Mouse (Mus musculus): Measurements from ENCODE around the gene Slc36a2. TPM values are rescaled to one million over a fixed set of nuclear protein-coding genes. Genes with fewer than 3 reads are reported as not detected.
"Not testable (repeated sequence)": the region's sequence is repeated elsewhere in the genome, so short reads cannot be mapped to it uniquely, and the experiment has no call there.

Gene Slc36a2
- polyA plus RNA-seq, 1 experiment from 2014 or later: 3.5 TPM

DNA sequence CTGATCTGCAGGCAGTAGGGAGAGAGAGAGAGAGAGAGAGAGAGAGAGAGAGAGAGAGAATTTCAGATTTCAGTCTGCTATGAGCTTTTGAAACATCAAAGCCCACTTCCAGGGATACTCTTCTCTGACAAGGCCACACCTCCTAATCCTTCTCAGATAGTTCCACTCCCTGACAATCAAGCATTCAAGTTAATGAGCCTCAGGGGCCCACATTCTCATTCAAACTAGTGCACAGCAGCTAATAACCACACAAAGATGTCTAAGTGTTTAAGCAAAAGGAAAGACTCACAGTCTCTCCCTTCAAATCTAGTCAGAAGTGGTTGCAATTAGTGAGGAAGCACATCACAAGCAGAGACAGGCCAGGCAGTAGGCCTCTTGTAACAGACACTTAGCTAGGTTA lies 64.6 kb downstream of the Slc36a2 start:
- no peak for ATAC-seq (replicated peaks; ENCODE audit: insufficient number of reproducible peaks, low FRiP score, low TSS enrichment)
- H3K27ac ChIP-seq (ENCODE audit: low read depth, low read length): no peak overlapping the region
- peaks cover 2% of the 10 kb centered on the region; the same call in 1 of the 2 replicates for H3K9me3 ChIP-seq (replicated peaks; ENCODE audit: control insufficient read depth, low read length)
- H3K4me2 ChIP-seq: no peak overlapping the region
- H3K27me3 ChIP-seq (ENCODE audit: control insufficient read depth, insufficient read depth, low read length): no peaks in the 10 kb centered on the region
- H3K36me3 ChIP-seq (ENCODE audit: control insufficient read depth, insufficient read depth, low read length): no peaks in the 10 kb centered on the region
- no peak overlapping the region for H3K9ac ChIP-seq (ENCODE audit: low read depth, low read length)
- no peaks in the 10 kb centered on the region for H3K4me1 ChIP-seq (ENCODE audit: control insufficient read depth, insufficient read depth, low read length)
- no peak overlapping the region for H3K4me3 ChIP-seq (ENCODE audit: low read depth, low read length)

DNA sequence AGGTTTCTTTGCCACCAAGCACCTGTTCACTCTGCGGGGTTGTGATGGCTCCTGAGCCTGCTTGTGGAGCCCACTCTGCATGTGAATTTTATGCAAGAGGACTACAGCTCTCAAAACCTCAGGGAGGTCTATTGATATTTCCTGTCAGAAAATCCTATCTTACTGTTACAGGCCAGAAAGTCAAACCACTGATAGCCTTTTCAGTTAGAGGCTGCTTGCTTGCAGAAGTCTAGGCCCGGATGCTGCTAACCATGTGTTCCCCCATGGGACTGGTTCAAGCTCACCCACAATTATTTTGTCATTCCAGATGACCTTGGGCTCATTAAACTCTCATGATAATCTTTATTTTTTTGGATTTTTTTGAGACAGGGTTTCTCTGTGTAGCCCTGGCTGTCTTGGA lies 67.8 kb downstream of the Slc36a2 start:
- H3K4me2 ChIP-seq: no peak overlapping the region
- no peak overlapping the region for H3K9ac ChIP-seq (ENCODE audit: low read depth, low read length)
- H3K36me3 ChIP-seq (ENCODE audit: control insufficient read depth, insufficient read depth, low read length): no peaks in the 10 kb centered on the region
- peaks cover 2% of the 10 kb centered on the region; the same call in 1 of the 2 replicates for H3K9me3 ChIP-seq (replicated peaks; ENCODE audit: control insufficient read depth, low read length)
- no peak for ATAC-seq (replicated peaks; ENCODE audit: insufficient number of reproducible peaks, low FRiP score, low TSS enrichment)
- H3K27ac ChIP-seq (ENCODE audit: low read depth, low read length): no peak overlapping the region
- H3K4me3 ChIP-seq (ENCODE audit: low read depth, low read length): no peak overlapping the region
- no peaks in the 10 kb centered on the region for H3K27me3 ChIP-seq (ENCODE audit: control insufficient read depth, insufficient read depth, low read length)
- WGBS (ENCODE audit: insufficient replicate concordance): 79% methylated on average over 2 of the region's 2 CpGs
- H3K4me1 ChIP-seq (ENCODE audit: control insufficient read depth, insufficient read depth, low read length): no peaks in the 10 kb centered on the region

DNA sequence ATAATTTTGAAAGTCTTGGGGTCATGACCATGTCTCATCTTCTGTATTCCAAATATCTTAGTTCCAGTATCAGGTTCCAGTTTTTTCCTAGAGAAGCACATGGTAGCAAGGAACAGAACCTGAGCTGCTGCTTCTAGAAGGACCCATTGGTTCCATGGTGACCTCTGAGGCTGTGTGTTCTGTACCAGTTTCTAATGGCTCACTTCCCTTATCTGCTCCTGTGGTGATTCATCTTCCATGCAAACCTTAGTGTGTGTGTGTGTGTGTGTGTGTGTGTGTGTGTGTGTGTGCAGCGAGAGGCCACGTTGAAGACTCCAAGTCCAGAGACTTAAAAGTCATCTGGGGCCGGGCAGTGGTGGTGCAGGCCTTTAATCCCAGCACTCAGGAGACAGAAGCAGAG lies 68.9 kb downstream of the Slc36a2 start:
- 79% methylated on average over 3 of the region's 3 CpGs for WGBS (ENCODE audit: insufficient replicate concordance)
- no peak overlapping the region for H3K4me2 ChIP-seq
- no peak overlapping the region for H3K9ac ChIP-seq (ENCODE audit: low read depth, low read length)
- H3K27ac ChIP-seq (ENCODE audit: low read depth, low read length): no peak overlapping the region
- H3K36me3 ChIP-seq (ENCODE audit: control insufficient read depth, insufficient read depth, low read length): no peaks in the 10 kb centered on the region
- no peaks in the 10 kb centered on the region for H3K27me3 ChIP-seq (ENCODE audit: control insufficient read depth, insufficient read depth, low read length)
- H3K4me1 ChIP-seq (ENCODE audit: control insufficient read depth, insufficient read depth, low read length): no peaks in the 10 kb centered on the region
- H3K9me3 ChIP-seq (replicated peaks; ENCODE audit: control insufficient read depth, low read length): peaks cover 2% of the 10 kb centered on the region; the same call in 1 of the 2 replicates
- H3K4me3 ChIP-seq (ENCODE audit: low read depth, low read length): no peak overlapping the region
- no peak for ATAC-seq (replicated peaks; ENCODE audit: insufficient number of reproducible peaks, low FRiP score, low TSS enrichment)

DNA sequence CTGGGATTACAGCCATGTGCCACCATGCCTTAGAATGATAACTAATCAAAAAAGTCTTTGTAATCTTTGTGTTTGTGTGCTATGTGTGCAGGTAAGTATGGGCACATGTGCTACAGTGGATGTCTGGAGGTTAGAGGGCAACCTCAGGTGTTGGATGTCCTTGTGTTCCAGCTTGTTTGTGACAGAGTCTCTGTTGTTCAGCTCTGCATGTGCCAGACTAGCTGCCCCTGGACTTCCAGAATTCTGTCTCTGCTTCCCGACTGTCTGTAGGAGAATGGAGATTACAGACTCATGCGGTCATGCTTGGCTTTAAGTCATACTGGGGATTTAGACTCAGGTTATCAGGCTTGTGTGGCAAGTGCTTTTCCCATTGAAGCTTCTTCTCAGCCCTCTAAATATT lies 70.6 kb downstream of the Slc36a2 start:
- Histone ChIP-seq H3K27me3 (ENCODE audit: control insufficient read depth, insufficient read depth, low read length) (no peaks in the 10 kb centered on the region), H3K9me3 (replicated peaks; ENCODE audit: control insufficient read depth, low read length) (no peaks in the 10 kb centered on the region; the same call in 1 of the 2 replicates), H3K36me3 (ENCODE audit: control insufficient read depth, insufficient read depth, low read length) (no peaks in the 10 kb centered on the region), H3K9ac (ENCODE audit: low read depth, low read length) (no peak overlapping the region), H3K4me1 (ENCODE audit: control insufficient read depth, insufficient read depth, low read length) (peaks cover 3% of the 10 kb centered on the region; the same call in 1 of the 2 replicates), H3K27ac (ENCODE audit: low read depth, low read length) (0 out of 2 replicates have a peak overlapping the region, but pooled peaks have one; percentile 50), H3K4me3 (ENCODE audit: low read depth, low read length) (no peak overlapping the region), H3K4me2 (no peak overlapping the region)
- ATAC-seq (replicated peaks; ENCODE audit: insufficient number of reproducible peaks, low FRiP score, low TSS enrichment): no peak
- WGBS (ENCODE audit: insufficient replicate concordance): 48% methylated on average over 2 of the region's 2 CpGs

DNA sequence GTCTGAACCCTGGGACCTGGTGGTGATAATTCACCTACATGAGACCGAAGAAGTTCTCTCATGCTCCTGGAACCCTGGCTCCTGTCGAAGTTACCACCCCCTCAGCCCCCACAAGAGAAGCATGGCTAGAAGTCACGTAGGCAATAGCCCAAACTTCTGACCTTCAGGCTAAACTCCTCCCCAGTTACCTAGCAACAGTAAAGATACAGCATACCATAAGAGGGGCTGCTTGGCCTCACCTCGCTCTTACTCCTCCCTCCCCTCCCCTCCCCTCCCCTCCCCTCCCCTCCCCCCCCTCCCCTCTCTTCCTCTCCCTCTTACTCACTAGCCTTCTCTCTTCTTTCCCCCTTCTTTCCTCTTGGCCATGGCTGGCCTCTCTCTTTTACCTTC lies 71.0 kb downstream of the Slc36a2 start:
- ATAC-seq (replicated peaks; ENCODE audit: insufficient number of reproducible peaks, low FRiP score, low TSS enrichment): peak; percentile 32; the same call in 1 of the 2 replicates
- H3K4me3 ChIP-seq (ENCODE audit: low read depth, low read length); H3K9me3 ChIP-seq (replicated peaks; ENCODE audit: control insufficient read depth, low read length); H3K36me3 ChIP-seq (ENCODE audit: control insufficient read depth, insufficient read depth, low read length); H3K9ac ChIP-seq (ENCODE audit: low read depth, low read length); H3K27me3 ChIP-seq (ENCODE audit: control insufficient read depth, insufficient read depth, low read length); H3K4me1 ChIP-seq (ENCODE audit: control insufficient read depth, insufficient read depth, low read length): not testable (repeated sequence)
- Histone ChIP-seq H3K4me2 (peak overlapping the region; percentile 15; the same call in 1 of the 2 replicates), H3K27ac (ENCODE audit: low read depth, low read length) (peak overlapping the region; percentile 73)
- WGBS (ENCODE audit: insufficient replicate concordance): 20% methylated on average over 4 of the region's 4 CpGs

DNA sequence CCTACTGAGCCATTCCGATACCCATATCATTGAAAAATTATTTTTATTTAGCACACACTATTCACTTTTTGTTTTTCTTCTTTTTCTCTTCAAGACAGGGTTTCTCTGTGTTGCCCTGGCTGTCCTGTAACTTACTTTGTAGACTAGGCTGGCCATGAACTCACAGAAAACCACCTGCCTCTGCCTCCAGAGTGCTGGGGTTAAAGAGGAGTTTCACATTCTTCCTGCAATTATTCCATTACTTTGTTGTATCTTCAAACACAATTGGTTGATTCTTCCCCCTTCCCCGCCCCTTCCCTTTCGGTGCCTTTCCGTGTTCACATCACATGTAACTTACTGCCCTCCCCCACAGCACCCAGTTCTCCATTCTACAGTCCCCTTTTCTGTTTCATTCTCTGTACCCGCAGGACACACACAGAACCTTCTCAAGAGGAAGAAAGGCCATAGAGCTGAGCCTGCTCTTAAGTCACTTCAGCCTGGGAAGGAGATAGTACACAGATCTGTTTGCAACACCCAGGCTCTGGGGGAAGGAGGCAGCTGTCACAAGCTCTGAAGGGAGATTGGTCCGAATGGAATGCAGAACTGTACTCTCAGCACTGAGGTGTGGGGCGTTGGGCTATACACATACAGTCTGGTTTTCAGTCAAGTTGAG lies 71.5 kb downstream of the Slc36a2 start:
- H3K36me3 ChIP-seq (ENCODE audit: control insufficient read depth, insufficient read depth, low read length): no peaks in the 10 kb centered on the region
- H3K4me3 ChIP-seq (ENCODE audit: low read depth, low read length): no peak overlapping the region
- H3K9me3 ChIP-seq (replicated peaks; ENCODE audit: control insufficient read depth, low read length): no peaks in the 10 kb centered on the region
- H3K4me2 ChIP-seq: peak overlapping the region; percentile 15; the same call in 1 of the 2 replicates
- ATAC-seq (replicated peaks; ENCODE audit: insufficient number of reproducible peaks, low FRiP score, low TSS enrichment): peak; percentile 71
- peak overlapping the region; percentile 73 for H3K27ac ChIP-seq (ENCODE audit: low read depth, low read length)
- WGBS (ENCODE audit: insufficient replicate concordance): 35% methylated on average over 7 of the region's 7 CpGs
- H3K4me1 ChIP-seq (ENCODE audit: control insufficient read depth, insufficient read depth, low read length): peaks cover 3% of the 10 kb centered on the region; the same call in 1 of the 2 replicates
- no peak overlapping the region for H3K9ac ChIP-seq (ENCODE audit: low read depth, low read length)
- H3K27me3 ChIP-seq (ENCODE audit: control insufficient read depth, insufficient read depth, low read length): no peaks in the 10 kb centered on the region

DNA sequence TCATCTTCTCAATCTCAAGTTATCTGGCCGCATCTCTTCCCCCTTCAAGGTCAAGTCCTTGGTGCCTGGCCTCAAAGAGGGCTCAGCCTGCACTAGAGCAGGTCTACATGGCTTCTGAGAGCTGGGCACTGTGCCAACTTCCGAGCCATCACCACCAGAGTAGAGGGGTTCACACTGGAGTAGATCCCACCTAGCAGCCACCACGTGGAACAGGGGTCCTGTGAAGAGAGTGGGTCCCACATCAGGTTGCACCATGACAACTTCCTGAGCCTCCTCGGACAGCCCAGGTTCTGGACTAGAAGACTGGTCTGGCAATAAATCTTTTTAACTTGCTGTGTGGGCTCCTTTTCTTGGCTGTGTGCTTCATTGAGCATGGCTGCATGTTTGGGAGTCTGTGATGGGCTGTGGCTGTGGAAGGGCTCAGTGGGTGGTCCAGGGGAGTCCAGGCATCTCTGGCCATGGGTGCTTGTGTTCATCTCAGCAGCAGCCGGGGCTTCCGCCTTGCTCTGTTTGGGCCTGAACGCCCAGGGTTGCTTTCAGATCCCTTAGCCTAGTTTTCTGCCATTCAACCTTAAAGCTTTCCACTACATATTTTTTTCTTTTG lies 74.2 kb downstream of the Slc36a2 start:
- ATAC-seq (replicated peaks; ENCODE audit: insufficient number of reproducible peaks, low FRiP score, low TSS enrichment): no peak
- 71% methylated on average over 7 of the region's 7 CpGs for WGBS (ENCODE audit: insufficient replicate concordance)
- no peak overlapping the region for H3K4me2 ChIP-seq
- H3K27ac ChIP-seq (ENCODE audit: low read depth, low read length): no peak overlapping the region
- H3K4me3 ChIP-seq (ENCODE audit: low read depth, low read length): no peak overlapping the region
- H3K9me3 ChIP-seq (replicated peaks; ENCODE audit: control insufficient read depth, low read length): no peaks in the 10 kb centered on the region
- H3K27me3 ChIP-seq (ENCODE audit: control insufficient read depth, insufficient read depth, low read length): no peaks in the 10 kb centered on the region
- H3K36me3 ChIP-seq (ENCODE audit: control insufficient read depth, insufficient read depth, low read length): no peaks in the 10 kb centered on the region
- H3K9ac ChIP-seq (ENCODE audit: low read depth, low read length): no peak overlapping the region
- H3K4me1 ChIP-seq (ENCODE audit: control insufficient read depth, insufficient read depth, low read length): peaks cover 3% of the 10 kb centered on the region; the same call in 1 of the 2 replicates

DNA sequence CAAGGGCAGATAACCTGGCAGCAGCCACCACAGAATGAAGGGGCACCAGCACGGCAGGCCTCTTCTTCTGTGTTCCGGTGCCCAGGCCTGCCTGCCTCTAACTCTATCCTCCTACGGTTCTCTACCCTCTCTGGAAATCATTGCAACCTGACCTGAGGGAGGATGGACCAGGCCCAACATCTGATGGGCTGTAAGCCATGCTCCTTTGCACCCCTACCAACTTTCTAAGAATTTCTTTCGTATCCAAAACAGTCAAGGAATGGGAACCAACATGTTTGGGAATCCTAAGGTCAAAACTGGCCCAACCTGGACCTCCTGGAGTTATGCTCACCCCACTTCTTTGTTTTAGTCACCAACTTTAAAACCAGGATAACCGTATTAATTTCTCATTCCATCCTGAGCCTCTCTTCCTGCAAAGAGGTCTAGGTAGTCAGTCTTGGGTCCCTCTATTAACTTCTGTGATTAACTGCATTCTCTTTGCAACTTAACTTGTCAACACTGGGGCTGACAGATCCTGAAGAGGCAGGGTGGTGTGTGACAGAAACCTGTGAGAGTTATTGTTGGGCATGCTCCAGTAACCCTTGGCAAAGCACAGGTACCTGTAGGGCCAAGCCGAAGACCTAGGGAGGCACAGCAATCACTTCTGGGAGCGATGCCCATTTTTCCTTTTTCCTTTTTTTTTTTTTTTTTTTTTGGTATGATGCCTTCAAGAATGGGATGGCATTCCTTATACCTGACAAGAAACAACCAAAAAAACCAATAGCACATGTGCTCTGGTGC lies 75.2 kb downstream of the Slc36a2 start:
- H3K4me2 ChIP-seq: no peak overlapping the region

More for the DNA sequence above, 75.2 kb downstream of the Slc36a2 start:
- H3K27ac ChIP-seq (ENCODE audit: low read depth, low read length): no peak overlapping the region
- ATAC-seq (replicated peaks; ENCODE audit: insufficient number of reproducible peaks, low FRiP score, low TSS enrichment): no peak
- WGBS (ENCODE audit: insufficient replicate concordance): 86% methylated on average over 7 of the region's 7 CpGs
- peaks cover 3% of the 10 kb centered on the region; the same call in 1 of the 2 replicates for H3K4me1 ChIP-seq (ENCODE audit: control insufficient read depth, insufficient read depth, low read length)
- no peak overlapping the region for H3K9ac ChIP-seq (ENCODE audit: low read depth, low read length)
- H3K4me3 ChIP-seq (ENCODE audit: low read depth, low read length): no peak overlapping the region
- no peaks in the 10 kb centered on the region for H3K27me3 ChIP-seq (ENCODE audit: control insufficient read depth, insufficient read depth, low read length)
- no peaks in the 10 kb centered on the region for H3K9me3 ChIP-seq (replicated peaks; ENCODE audit: control insufficient read depth, low read length)
- H3K36me3 ChIP-seq (ENCODE audit: control insufficient read depth, insufficient read depth, low read length): no peaks in the 10 kb centered on the region

Data from heart, embryonic 11.5 days (tissue).